Mouse (Mus musculus) skeletal muscle tissue, adult 2 months (tissue): Measurements from ENCODE around the gene Chst14.

ENCODE experiments used
- DNase-seq: peaks from one replicate; pipeline ENCODE4 v3.0.0-alpha.2; 2012; ENCODE audit warnings: low read depth, low spot score

Gene Chst14

DNA sequence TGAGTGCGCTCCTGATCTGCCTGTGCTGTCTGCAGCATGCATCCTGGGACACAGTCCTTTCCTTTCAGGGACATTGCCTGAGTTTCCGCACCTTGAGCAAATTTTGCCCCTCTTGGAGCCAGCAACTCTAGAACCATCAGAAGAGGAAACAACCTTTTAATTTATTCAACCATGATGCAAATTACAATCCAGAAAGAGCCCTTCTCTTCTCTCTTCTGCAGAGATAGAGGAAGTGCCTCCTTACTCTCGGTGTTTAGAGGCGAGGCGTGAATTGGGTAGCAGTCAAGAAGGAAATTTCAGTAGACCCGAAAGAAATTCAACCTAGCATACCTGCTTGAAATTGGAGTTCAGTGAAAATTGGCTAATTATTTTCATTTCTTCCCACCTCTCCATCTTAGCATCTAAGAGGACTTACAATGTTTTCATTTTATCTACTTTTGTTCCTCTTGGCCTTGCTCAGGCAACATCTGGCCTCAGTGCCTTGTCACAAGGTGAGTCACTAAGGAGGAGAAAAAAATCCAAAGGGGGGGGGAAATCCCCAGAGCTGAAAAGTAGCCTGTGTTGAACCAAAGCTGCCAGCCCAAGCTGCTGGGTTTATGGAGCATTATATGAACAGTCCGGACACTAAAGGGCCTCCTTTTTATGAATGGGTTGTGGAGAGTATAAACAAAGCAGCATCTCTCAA, 20.7 kb upstream of the Chst14 start:
- no peak for DNase-seq

DNA sequence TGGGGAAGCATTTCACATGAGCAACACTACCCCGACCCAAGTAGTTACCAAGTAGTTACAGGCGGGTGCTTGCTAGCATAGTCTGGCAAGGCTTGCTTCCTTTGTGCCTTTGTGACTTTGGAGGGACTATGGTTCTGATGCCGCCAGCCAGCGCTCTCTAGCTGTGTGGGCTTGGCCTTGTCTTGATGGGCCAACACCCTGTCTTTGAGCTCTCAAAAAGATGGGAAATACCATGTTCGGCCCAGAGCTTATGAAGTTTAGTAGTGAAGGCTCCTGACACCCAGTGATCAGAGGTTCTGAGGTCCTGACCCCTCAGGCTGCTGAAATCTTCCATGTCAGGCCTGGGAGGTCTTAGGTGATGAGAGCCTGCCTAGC, 20.2 kb upstream of the Chst14 start:
- DNase-seq = no peak

GRCm38 (mm10) chr2:118907781-118908180, 18.5 kb upstream of the Chst14 start:
- no peak for DNase-seq

DNA sequence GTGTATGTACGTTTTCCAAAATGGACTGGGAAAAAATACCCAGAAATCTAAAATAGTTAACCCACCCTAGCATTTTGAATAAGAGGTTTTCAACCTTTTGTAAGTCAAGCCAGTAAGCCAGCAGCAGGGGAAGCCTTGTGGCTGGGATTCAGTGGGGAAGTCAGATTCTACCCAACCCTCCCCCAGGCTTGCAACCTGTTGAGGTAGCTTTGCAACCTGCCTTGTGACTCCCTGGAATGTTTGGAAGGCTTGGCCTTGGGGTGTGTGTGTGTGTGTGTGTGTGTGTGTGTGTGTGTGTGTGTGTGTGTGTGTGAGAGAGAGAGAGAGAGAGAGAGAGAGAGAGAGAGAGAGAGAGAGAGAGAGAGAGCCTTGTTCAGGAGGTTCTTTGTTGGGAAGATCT, 17.1 kb upstream of the Chst14 start:
- no peak for DNase-seq

GRCm38 (mm10) chr2:118910605-118911278, 15.6 kb upstream of the Chst14 start:
- DNase-seq = no peak

DNA sequence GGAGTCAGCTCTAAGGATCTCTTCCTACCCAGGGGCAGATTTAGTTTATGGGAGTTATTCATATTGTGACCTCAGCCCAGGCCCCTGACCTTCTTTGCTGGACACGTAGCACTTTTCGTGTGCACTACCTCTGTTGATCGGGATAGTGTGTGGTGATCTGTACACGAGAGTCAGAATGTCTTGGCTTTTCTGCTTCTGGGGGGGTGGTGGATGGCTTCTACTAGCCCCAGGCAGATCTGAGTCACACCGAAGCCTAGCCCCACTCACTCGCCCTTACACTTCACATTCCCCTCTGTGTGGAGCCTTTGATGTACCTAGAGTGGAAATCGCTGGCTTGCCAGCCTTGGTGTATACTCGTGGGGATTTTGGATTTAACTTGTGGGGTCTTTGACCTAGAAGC, 13.6 kb upstream of the Chst14 start:
- no peak for DNase-seq

DNA sequence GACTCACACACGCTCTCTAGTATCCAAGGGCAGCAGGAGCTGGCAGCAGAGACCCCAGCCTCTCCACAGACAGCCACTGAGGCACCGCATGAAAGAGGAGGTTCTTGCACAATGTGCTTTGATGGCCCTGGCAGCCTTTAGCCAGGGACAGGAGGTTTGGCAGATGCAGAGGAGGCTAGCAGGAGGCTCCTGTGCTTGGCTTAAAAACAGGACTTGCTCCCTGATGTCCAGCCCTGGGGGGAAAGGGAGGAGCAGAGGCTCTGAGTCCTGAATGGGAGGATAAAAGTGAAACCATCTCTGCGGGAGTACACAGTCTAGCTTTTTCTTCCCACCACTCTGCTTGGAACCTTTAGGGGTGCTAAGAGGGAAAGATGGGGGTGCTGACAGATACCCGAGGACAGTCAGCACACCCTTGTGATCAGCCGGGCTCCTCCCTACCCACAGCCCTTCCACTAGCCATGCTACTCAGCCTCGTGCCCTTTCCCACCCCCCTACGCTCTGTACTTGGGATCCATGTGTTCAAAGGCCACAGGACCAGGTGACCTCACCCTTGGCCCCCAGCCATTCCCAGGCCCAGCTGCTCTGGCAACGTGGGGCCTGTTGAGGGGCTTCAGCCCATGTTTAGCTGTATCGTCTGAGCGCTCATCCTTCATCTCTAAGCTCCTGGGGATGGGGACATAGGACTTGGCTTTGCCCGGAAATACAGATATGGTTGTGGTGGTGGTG, 12.6 kb upstream of the Chst14 start:
- no peak for DNase-seq

- DNase-seq = no peak
Measured at GRCm38 (mm10) chr2:118914685-118915084, 11.6 kb upstream of the Chst14 start.

- DNase-seq = no peak
Measured at GRCm38 (mm10) chr2:118916436-118916835, 9.9 kb upstream of the Chst14 start.

DNA sequence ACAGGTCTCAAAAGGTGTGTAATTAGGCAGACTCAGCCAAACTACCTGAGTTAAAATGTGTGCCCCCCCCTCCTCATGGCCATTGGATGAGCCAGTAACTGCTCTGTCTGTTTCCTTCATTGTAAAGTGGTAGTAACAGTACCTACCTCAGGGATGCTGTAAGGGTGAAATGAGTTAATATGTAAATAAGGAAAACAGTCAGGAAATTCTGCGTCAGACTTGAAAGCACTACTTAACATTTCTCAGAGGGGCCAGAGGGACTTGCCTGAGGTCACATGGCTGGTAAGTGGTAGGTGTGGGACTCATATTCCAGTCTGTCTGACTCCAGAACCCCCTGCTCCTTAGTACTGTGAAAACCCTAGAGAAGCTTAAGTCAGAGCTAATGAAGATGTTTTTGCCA, 7.8 kb upstream of the Chst14 start:
- DNase-seq = no peak

GRCm38 (mm10) chr2:118920428-118920827, 5.9 kb upstream of the Chst14 start:
- DNase-seq = no peak

- no peak for DNase-seq
Measured at GRCm38 (mm10) chr2:118925952-118926351, 344 bp upstream of the Chst14 start.

- no peak for DNase-seq
Measured at GRCm38 (mm10) chr2:118926998-118927739, 873 bp downstream of the Chst14 start.

GRCm38 (mm10) chr2:118941341-118941740, 15.0 kb downstream of the Chst14 start:
- DNase-seq = no peak

GRCm38 (mm10) chr2:118943232-118943631, 16.9 kb downstream of the Chst14 start:
- DNase-seq = no peak

DNA sequence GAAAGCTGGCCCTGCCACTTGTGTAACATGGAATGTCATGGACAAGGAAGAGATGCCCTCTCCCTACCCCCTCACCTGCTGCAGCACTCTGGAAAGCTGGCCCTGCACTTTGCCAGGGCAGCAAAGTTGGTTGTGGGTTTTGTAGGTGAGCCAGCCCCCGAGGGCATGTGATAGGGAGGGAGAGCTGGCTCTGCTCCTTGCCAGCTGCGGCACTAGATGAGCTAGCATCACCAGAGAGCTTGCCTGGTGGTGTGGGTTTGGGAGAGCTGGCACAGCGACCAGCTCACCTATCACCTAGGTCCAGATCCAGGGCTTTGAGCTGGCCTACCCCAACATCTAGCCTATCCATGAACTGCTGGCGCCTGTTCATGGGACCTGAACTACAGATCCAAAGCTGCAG, 22.5 kb downstream of the Chst14 start:
- no peak for DNase-seq

- DNase-seq = no peak
Measured at GRCm38 (mm10) chr2:118949699-118950098, 23.4 kb downstream of the Chst14 start.

GRCm38 (mm10) chr2:118956497-118956896, 30.2 kb downstream of the Chst14 start:
- no peak for DNase-seq

DNA sequence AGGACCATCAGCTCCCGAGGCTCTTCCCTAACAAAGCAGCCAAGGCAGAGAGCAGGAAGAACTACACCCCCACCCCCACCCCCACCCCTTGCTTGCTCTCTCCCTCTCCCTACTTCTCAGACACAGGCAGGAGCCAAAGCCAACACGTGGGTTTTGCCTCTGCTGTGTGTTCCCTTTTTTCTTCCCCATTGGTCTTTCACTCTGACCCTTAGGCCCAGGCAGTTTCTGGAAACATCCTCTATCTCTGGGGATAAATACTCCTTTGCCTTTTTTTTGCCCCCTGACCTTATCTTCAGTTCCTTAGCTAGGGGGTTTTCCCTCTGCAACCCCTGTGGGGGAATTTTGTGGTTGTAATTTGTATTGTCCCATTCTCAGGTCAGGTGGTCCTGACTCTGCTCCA, 33.3 kb downstream of the Chst14 start:
- DNase-seq = no peak

- no peak for DNase-seq
Measured at GRCm38 (mm10) chr2:118960413-118960812, 34.1 kb downstream of the Chst14 start.

DNA sequence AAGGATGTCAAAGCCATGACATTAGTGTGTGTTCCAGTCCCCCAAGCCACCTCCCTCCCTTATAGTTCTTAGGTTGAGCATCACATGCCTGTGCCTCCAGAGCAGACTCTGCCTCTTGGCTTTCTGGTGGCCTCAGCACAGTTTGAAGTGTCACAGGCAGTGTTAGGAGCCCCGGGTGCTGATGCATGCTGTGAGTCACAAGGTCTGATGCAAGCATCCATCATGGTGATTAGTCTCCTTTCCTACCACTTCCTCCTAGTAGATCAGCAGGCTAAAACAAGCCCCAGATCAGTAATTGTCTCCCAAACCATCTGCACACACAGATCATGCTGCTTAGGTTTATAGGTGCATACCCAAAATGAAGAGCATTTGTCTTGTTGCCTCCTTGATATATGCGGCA, 35.2 kb downstream of the Chst14 start:
- no peak for DNase-seq

- no peak for DNase-seq
Measured at GRCm38 (mm10) chr2:118963007-118963675, 36.8 kb downstream of the Chst14 start.
